Mouse (Mus musculus): Measurements from ENCODE around the gene Slf2. TPM values are rescaled to one million over a fixed set of nuclear protein-coding genes. Genes with fewer than 3 reads are reported as not detected.
A peak's percentile ranks its signal among the peaks of the same experiment; 100 is the strongest.

The Slf2 gene
- total and polyA plus RNA-seq, 3 experiments: 20.6 to 22.9 (median 22.6) TPM

GRCm38 (mm10) chr19:44903343-44904000 is 27.5 kb upstream of the Slf2 start:
- no peaks in the 10 kb centered on the region for H3K79me2 ChIP-seq (replicated peaks; ENCODE audit: control insufficient read depth, extremely low read depth, insufficient read depth, poor library complexity, severe bottlenecking)
- H3K9ac ChIP-seq (ENCODE audit: insufficient read depth, low read depth): no peak overlapping the region
- dilution Hi-C loops (cut with MboI; ENCODE audit: extremely low pct_ligation_motif_present, extremely low pct_unique_long_range_greater_than_20kb, low sequenced_read_pairs) (no loop called here), in situ Hi-C loops (cut with MboI; ENCODE audit: low pct_ligation_motif_present, low pct_unique_long_range_greater_than_20kb, low sequenced_read_pairs) (no loop called here)
- peaks cover under 1% of the 10 kb centered on the region for H3K27me3 ChIP-seq (replicated peaks)
- H3K4me2 ChIP-seq (ENCODE audit: insufficient read depth, low read depth, poor library complexity, severe bottlenecking): no peak overlapping the region
- TF ChIP-seq JUN (IDR thresholded peaks at IDR 0.05; ENCODE audit: insufficient read depth, low read depth, low read length): no peak
- no peak for TF ChIP-seq ELF1 (IDR thresholded peaks at IDR 0.05; ENCODE audit: low read depth, low read length)
- TF ChIP-seq POLR2A (IDR thresholded peaks at IDR 0.05; ENCODE audit: low read depth, low read length): no peak
- no peak for TF ChIP-seq USF1 (IDR thresholded peaks at IDR 0.05; ENCODE audit: low read depth, low read length)
- TF ChIP-seq NRF1 (IDR thresholded peaks at IDR 0.05; ENCODE audit: low read depth, low read length): no peak
- no peak for TF ChIP-seq GABPA (IDR thresholded peaks at IDR 0.05; ENCODE audit: insufficient replicate concordance, low read depth, low read length)
- TF ChIP-seq HCFC1 (IDR thresholded peaks at IDR 0.05; ENCODE audit: low read depth, low read length): no peak
- TF ChIP-seq TCF12 (IDR thresholded peaks at IDR 0.05; ENCODE audit: low read depth, low read length): no peak
- no peak for TF ChIP-seq CTCF (conservative IDR thresholded peaks at IDR 0.05 in 1 of 2, IDR thresholded peaks at IDR 0.05 in 1 of 2; ENCODE audit: low read depth in 2 of 2, low read length in 2 of 2)
- TF ChIP-seq ZC3H11A (IDR thresholded peaks at IDR 0.05; ENCODE audit: low read depth, low read length): no peak
- TF ChIP-seq MAZ (IDR thresholded peaks at IDR 0.05; ENCODE audit: low read depth, low read length): no peak
- no peak for TF ChIP-seq ZNF384 (IDR thresholded peaks at IDR 0.05; ENCODE audit: low read depth, low read length)
- TF ChIP-seq CHD2 (IDR thresholded peaks at IDR 0.05; ENCODE audit: low read length): no peak
- no peak for TF ChIP-seq TBP (conservative IDR thresholded peaks at IDR 0.05; ENCODE audit: low read depth, low read length)
- no peak for TF ChIP-seq PAX5 (IDR thresholded peaks at IDR 0.05; ENCODE audit: low read length)
- no peak for TF ChIP-seq USF2 (conservative IDR thresholded peaks at IDR 0.05; ENCODE audit: low read depth, low read length)
- TF ChIP-seq BHLHE40 (IDR thresholded peaks at IDR 0.05; ENCODE audit: low read depth, low read length): no peak
- no peak for TF ChIP-seq ZKSCAN1 (IDR thresholded peaks at IDR 0.05; ENCODE audit: borderline replicate concordance, low read depth, low read length)
- TF ChIP-seq MXI1 (IDR thresholded peaks at IDR 0.05; ENCODE audit: low read depth, low read length): no peak
- TF ChIP-seq IRF4 (IDR thresholded peaks at IDR 0.05; ENCODE audit: low read depth, low read length): no peak
- no peak for DNase-seq (ENCODE audit: extremely low read depth)
- no peaks in the 10 kb centered on the region for H3K36me3 ChIP-seq (replicated peaks in 1 of 2; ENCODE audit: control insufficient read depth in 1 of 2, insufficient read depth in 1 of 2, low read length in 1 of 2)
- peaks cover 0 to 40% of the 10 kb centered on the region in 2 experiments; a peak in 2 of 4 replicates for H3K4me1 ChIP-seq (ENCODE audit: control insufficient read depth in 1 of 2, insufficient read depth in 2 of 2)
- H3K27ac ChIP-seq (ENCODE audit: insufficient read depth, low read depth): no peak overlapping the region
- H3K9me3 ChIP-seq (replicated peaks; ENCODE audit: low read length): no peaks in the 10 kb centered on the region
- H3K4me3 ChIP-seq (replicated peaks in 1 of 3; ENCODE audit: low read depth in 2 of 3, low read length in 2 of 3, poor library complexity in 1 of 3): no peak overlapping the region

GRCm38 (mm10) chr19:44904141-44904720 is 26.7 kb upstream of the Slf2 start:
- H3K4me3 ChIP-seq (replicated peaks in 1 of 3; ENCODE audit: low read depth in 2 of 3, low read length in 2 of 3, poor library complexity in 1 of 3): no peak overlapping the region
- H3K79me2 ChIP-seq (replicated peaks; ENCODE audit: control insufficient read depth, extremely low read depth, insufficient read depth, poor library complexity, severe bottlenecking): no peaks in the 10 kb centered on the region
- H3K9ac ChIP-seq (ENCODE audit: insufficient read depth, low read depth): no peak overlapping the region
- dilution Hi-C loops (cut with MboI; ENCODE audit: extremely low pct_ligation_motif_present, extremely low pct_unique_long_range_greater_than_20kb, low sequenced_read_pairs) (no loop called here), in situ Hi-C loops (cut with MboI; ENCODE audit: low pct_ligation_motif_present, low pct_unique_long_range_greater_than_20kb, low sequenced_read_pairs) (no loop called here)
- no peaks in the 10 kb centered on the region for H3K36me3 ChIP-seq (replicated peaks in 1 of 2; ENCODE audit: control insufficient read depth in 1 of 2, insufficient read depth in 1 of 2, low read length in 1 of 2)
- peak overlapping the region; percentile 4; the same call in 1 of the 2 replicates for H3K27ac ChIP-seq (ENCODE audit: insufficient read depth, low read depth)
- peaks cover 0 to 35% of the 10 kb centered on the region in 2 experiments; a peak in 2 of 4 replicates for H3K4me1 ChIP-seq (ENCODE audit: control insufficient read depth in 1 of 2, insufficient read depth in 2 of 2)
- H3K9me3 ChIP-seq (replicated peaks; ENCODE audit: low read length): no peaks in the 10 kb centered on the region
- H3K27me3 ChIP-seq (replicated peaks): no peaks in the 10 kb centered on the region
- no peak for DNase-seq (ENCODE audit: extremely low read depth)
- H3K4me2 ChIP-seq (ENCODE audit: insufficient read depth, low read depth, poor library complexity, severe bottlenecking): no peak overlapping the region
- TF ChIP-seq TCF12 (IDR thresholded peaks at IDR 0.05; ENCODE audit: low read depth, low read length): peak; percentile 37; the same call in 1 of the 2 replicates
- peak; percentile 73 for TF ChIP-seq ETS1 (conservative IDR thresholded peaks at IDR 0.05; ENCODE audit: low read depth, low read length)
- TF ChIP-seq MYC (IDR thresholded peaks at IDR 0.05; ENCODE audit: low read depth, low read length): no peak
